Mouse (Mus musculus) layer of hippocampus, adult 9-11 months (tissue): ENCODE measurements around the gene Dqx1.

Experiments
- DNase-seq: peaks from one replicate; pipeline ENCODE4 v3.0.0; 2022

Dqx1 gene

DNA sequence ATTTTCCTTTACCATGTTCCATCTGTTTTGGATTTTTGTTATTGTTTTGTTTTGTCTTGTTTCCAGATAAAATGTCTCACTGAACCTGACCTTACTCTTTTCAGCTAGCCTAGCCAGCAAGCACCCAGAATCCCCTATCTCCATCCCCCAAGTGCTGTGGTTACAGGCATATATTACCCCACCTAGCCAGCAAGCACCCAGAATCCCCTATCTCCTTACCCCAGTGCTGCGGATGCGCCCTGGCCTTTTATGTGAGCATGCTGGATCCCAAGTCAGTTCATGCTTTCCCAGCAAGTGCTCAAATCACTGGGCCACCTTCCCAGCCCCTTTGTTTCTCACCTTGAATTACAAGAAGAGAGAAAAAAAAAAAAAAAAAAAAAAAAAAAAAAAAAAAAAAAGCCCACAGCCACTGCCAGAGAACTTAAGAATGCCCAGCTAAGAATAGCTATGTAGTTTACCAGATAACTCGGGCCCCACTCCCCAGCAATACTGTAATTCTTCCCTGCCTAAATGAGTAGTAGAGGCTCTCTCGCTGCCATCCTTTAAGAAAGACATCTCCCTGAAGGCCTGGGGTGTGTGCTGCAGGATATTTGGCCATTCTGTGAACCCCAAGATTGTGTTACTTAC is 54.0 kb downstream of the Dqx1 start:
- no peak for DNase-seq

DNA sequence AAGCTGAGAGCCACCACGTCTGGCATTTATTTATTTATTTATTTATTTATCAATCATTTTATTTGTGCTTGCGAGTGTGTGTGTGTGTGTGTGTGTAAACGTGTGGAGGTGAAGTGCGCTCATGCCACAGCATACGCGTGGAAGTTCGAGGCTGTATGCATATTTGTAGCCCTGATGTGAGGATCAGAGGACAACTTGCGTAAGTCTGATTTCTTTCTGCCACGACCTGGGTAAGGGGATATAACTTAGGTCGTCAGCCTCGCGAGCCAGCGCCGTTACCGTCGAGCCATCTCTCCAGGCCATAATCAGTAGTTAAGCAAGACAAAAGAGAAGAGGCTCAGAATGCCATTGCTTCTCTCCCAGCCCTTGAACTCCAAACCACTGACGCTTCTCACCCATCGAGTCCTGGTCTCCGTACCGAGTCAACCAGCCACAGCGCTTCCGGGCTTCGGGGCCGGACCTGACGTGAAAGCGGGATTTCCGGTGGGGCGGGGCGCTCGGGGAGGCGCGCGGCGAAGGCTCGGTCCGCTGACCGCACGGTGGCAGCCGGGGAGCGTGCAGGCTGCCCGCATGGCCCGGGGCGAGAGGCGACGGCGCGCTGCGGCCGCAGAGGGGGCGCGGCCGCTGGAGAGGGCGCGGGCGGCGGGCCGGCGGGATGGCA is 57.5 kb downstream of the Dqx1 start, which contains the start of gene Mogs:
Gene Mogs (plus strand): TSS at position 486 of the 661 bp plus-strand sequence.
- DNase-seq, result peak; percentile 91

DNA sequence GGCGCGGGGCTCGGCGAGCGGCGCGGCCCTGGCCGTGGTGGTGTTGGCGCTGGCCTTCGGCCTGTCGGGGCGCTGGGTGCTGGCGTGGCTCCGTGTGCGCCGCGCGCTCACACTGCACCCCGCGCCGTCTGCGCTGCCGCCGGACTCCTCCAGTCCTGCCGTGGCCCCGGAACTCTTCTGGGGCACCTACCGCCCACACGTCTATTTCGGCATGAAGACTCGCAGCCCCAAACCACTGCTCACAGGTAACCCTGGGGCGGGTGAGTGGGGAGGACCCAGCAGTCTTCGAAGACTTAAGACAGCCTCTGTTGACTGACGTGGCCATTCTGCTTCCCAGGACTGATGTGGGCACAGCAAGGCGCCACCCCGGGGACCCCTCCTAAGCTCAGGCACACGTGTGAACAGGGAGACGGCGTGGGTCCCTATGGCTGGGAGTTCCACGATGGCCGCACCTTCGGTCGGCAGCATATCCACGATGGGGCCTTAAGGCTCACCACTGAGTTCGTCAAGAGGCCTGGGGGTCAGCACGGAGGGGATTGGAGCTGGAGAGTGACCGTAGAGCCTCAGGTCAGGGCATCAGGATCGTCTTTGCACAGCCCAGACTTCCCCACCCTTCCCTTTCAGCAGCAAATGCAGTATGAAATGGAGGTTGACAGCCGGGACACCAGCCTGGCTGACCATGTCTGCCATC is 58.2 kb downstream of the Dqx1 start:
- DNase-seq, result peak; percentile 38

DNA sequence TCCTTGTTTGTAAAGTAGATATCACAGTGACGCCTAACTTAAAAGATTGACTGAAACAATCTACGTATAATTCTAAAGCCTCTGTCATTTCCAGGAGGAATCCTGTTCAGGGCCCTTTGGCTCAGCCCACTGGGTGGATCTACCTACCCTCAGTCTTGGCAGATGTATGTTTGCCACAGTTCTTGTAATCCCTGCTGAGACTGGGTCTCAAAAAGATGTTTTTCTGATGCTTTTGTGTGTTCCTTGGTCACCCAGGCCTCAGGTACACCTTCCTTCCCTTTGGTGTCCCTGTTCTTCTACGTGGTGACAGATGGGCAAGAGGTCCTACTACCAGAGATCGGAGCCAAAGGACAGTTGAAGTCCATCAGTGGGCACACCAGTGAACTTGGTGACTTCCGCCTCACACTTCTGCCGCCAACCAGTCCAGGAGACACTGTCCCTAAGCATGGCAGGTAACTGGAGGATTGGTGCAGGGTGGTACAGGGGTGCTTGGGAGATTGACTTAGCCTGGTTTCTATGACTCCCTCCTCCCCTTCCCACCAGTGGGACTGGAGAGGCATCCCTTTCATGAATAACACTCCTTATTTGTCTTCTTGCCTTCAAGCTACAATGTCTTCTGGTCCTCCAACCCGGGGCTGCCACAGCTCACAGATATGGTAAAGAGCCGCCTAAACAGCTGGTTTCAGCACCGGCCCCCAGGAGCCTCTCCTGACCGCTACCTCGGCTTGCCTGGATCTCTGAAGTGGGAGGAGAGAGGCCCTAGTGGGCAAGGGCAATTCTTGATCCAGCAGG is 58.9 kb downstream of the Dqx1 start:
- DNase-seq, result no peak
